Mouse (Mus musculus) inflammation-experienced regulatory T-cells, adult 16 weeks (primary cell): ENCODE measurements around the gene Lipc. TPM values are rescaled to one million over a fixed set of nuclear protein-coding genes. Genes with fewer than 3 reads are reported as not detected.

Experiments
- polyA plus RNA-seq: library from polyadenylated mRNA; unstranded; fragments of 100-300 nt; shearing (Covaris generic); gene quantifications from one replicate; pipeline ENCODE4 v1.2.1, GENCODE M21; 2017

Gene Lipc
- not detected for polyA plus RNA-seq

DNA sequence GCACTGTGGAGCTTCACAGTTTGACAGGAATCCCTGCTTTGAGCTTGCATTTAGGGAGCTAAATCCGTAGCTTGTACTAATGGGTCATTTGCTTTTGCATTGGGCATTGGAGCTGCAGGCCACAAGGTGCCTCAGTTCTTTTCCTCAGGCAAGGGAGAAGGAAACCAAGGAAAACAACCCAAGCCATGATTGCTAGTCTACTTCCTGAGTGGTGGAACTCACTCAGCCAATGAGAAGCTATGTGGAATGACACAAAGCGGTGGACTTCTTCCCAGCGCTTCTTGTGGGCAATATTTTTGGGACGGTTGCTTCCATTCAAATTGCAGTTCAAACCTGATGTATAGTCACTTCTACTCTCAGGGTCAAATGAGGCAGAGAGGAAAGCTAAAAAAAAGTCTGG is at the start of gene Lipc:
Gene Lipc (minus strand): TSS at position 101 of the 400 bp plus-strand sequence.

Other genes with a start within 250 kb of the Lipc start
- 0.40 TPM for gene Aqp9, start 216.5 kb upstream of the Lipc start, polyA plus RNA-seq